Mouse (Mus musculus) heart, postnatal 4 days (tissue): ENCODE measurements around the gene Cyth1. TPM values are rescaled to one million over a fixed set of nuclear protein-coding genes. Genes with fewer than 3 reads are reported as not detected.

Experiments used
- DNase-seq: peaks from one replicate; pipeline ENCODE4 v3.0.0; 2021
- total RNA-seq, 2 experiments: library from RNA; stranded (reverse); gene quantifications; 2 replicates each; pipeline ENCODE4 v1.2.3; 2021

Gene Cyth1
- total RNA-seq, 2 experiments from 2014 or later, result 38.3 to 39.1 TPM

DNA sequence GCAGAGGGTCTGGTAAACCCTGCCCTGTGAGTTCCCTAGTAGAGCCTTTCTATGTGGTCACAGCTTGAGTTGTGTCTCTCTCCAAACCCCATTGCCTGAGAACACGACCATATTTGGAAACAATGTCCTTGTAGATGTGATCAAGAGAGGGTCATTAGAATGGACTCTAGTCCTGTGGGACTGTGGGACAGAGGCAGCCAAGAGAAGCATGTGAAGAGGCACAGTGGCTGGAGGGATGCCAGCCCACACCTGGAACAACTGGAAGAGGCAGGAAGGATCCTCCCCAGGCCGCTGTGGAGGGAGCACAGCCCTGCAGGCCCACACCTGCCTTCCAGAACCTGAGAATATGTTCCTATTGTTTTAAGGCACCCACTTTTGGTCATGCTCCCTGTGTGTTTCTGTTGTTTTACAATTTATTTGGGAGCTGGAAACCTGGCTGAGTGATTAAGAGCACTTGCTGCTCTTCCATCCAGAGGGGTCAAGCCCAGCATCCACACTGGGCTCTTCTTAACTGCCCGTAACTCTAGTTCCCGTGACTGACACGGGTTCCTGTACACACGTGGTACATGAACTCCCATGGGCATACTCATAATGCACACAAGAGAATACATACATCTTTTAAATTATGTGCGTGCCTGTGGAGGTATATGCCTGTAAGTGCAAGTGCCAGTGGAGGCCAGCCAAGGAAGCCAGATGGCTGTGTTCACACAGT is 5.2 kb upstream of the Cyth1 start:
- no peak for DNase-seq

DNA sequence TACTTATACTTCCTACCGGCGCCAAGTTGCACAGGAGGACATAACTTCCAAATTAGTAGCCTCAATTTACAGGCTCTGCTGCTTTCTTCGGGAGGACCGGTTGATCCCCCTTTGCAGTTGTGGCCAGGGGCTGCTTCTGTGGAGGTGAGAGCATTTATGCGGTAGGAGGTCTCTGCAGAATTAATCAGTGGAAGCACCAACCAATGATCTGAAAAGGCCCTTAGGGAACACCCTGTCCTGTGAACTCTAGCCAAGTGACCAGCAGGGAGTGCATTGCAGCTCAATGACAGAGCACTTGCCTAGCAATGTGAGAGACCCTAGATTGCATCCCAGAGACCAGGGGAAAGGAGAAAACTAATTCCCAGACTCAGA is 606 bp upstream of the Cyth1 start:
- DNase-seq, result no peak

DNA sequence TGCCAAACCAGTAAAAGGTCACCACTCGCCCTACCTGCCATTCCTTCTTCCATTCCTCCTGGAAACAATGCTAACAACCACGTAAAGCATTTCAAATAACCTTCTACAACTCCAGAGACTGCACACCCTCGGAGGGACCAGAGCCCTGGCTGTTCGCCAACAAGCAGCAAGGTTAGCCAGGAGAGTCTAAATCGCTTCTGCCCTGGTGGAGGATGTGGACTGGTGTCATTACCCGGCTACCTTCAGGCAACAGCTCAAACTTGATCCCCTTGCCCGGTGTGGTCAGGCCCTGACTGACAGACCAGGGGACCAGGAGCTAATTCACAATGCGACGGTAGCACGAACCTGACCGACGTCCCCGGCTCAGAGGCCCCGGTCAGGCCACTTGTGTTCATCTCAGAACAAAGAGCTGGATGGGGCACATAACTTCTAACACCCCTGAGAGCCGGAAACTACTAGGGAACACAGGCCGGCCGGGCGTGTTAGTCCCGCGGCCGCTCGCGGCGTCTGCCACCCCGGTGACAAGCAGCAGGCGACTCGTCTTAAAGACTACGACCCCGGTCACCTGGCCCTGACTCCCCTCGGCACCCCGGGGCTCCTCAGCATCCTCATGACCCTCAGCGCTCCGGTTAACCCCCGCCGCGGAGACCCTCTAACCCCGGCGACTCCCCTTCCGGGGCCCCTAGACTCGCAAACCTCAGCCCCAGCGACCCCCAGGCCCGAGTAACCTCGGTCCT is 865 bp downstream of the Cyth1 start:
- peak; percentile 82 for DNase-seq

DNA sequence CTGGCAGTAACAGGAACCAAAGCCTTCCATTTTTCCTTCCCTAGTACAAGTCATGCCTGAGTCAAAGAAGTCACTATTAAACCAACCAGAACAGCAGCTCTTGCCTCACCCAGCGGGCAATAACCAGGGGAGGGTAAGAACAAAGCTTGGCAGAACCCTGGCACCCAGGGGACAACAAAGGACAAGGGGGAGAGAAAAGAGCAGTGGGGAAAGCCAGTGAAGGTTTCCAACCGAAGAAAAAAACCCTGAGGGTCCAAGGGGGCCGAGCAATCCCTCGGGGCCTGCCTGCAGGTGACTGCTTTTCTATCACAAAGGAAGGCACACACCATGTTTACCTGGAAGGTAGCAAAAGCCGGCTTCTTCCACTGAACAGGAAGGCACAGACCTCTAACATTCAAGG is 1.7 kb downstream of the Cyth1 start:
- DNase-seq, result no peak

DNA sequence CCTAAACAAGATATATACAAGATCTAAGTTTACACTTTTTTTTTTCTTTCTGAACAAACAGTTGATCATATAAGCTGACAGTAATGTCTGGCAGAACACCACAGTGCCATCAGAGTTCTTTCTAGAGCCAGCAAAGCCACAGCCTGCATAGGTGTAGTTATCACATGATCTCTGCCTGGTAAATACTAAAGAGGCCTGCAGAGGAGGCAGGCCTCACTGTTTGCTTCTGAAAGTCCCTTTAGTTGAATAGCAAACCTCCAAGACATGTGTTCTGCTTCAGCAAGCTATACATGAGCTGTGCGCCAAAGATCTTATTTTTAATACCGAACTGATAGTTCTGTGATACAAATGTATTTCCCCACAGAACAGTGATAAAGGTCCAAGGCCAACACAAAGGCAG is 3.3 kb downstream of the Cyth1 start:
- DNase-seq, result no peak

DNA sequence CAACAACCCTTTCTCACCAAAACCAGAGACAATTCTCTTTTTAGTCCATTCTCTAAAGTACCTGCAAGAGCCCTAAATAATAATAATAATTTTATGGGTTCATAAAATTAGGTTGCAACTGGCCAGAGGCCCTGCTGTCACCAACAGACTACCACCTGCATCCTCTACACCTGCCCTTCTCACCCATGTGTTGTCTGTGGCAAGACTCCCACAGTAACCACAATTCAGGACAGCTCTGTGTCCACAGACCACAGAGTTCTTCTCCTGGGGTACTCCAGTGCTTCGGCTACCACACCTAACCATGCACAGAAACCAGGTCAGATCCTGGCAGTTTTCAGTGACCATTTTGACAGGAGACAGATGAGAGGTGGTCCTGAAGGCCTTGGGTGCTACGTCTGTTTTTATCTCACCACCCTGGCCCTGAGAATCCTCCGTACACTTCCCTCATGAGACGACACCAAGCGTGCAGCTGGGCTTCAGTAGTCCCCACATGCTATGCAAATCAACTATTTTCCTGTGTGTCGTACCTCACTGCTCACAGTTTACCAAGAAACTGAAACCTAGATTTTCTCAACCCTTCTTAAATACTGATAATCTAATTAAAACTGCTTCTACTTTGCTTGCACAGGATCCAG is 4.6 kb downstream of the Cyth1 start:
- no peak for DNase-seq

DNA sequence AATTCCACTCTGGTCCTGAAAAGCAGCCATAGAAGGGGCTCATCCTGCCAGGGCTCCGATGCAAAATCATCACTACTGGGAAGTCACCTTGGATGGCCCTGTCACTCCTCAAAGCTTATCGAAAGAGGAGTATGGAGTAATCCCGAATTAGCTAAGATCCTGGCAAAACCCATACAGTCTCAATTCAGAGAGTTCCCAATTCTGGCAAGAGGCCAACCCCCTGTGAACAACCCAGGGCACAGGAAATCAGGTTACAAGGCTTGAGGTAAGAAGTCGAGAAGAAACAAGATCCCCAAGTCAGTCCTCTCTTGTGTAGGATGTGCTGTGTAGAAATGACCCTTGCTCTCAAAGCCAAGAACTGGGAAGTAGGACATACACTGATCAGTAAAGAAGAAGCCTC is 5.9 kb downstream of the Cyth1 start:
- no peak for DNase-seq

DNA sequence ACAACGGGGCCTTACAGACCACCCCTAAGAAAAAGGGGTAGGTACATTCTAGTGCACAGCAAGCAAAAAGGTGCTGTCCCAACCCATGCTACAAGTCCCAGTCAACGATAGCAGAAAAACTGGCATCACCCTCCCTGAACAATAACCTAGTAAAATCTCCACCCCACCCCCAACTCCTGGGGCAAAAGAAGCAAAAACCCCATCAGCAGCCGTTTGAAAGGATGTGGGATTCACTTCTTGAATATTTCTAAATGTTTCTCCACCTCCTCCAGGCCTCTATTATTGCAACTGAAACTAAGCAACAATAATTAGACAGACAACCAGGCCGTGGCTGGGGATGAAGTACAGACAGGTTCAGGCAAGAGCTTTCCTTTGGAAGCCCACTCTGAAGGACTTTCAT is 8.0 kb downstream of the Cyth1 start:
- no peak for DNase-seq

DNA sequence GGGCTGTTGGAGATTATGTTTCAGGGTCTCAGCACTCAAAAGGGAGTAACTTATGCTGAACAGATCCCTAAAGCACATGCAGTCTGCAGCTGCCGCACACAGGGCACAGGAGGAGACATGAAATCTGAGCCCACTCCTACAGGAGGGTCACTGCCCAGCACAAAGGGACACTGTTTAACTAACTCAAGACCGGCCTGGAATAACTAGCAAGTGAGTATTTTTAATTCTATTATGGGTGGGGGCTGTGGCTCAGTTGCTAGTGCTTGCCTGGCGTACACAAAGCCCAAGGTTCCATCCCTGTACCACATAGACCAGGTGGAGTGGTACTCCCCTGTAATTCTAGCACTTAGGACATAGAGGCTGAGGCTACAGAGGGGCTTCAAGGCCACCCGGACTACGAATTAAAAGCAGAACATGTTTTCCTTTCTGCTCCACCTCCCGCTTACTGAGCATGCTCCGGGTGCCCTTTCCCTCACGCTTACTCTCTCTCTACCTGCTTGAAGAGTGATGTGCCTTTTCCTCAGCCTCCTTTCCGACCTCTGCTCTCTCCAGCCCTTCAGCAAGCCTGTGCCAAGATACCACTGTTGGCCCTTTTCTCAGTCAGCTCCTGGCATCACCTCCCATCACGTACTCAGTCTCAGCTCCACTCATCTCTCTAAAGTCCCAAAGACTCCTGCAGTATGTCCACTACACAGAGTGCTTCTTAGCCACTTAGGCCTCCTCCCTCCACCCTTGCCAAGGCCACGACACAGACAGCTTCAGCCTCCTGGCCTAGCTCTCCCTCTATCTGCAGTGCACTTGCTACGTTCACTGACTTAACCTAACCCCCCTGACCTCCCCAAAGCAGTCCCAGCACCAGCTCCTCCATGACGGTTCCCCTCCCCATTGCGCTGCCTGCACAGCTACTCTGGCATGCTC is 8.9 kb downstream of the Cyth1 start:
- DNase-seq, result no peak

DNA sequence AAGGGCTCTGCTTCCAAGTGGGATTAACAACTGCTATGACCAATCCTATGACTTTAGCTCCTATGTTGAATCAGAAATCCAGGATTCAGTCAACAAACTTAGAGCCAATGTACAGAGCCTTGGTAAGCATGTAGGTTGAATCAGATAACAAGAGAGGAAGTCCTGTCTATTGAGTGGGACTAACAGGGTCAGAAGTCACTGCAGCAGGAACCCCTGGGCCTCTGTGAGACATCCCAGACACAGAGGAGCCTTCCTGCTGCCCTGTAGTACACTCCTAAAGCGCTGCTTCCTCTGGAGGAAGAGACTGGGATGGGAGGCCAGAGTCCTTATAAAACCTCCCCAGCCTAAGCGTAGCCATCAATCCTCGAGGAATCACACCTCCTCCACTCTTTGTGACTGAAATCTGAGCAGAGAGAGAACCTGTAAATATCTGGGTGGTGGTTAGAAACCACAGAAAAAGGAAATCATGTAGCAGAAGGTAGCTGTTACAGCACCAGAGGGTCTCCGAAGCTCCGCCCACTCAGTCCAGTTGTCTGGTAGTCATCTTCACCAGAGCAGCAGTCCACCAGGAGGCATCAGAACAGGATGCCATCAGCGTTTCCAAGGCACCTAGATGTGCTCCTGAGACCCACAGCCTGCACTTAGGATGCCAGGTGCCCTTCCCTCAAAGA is 11.7 kb downstream of the Cyth1 start:
- no peak for DNase-seq

DNA sequence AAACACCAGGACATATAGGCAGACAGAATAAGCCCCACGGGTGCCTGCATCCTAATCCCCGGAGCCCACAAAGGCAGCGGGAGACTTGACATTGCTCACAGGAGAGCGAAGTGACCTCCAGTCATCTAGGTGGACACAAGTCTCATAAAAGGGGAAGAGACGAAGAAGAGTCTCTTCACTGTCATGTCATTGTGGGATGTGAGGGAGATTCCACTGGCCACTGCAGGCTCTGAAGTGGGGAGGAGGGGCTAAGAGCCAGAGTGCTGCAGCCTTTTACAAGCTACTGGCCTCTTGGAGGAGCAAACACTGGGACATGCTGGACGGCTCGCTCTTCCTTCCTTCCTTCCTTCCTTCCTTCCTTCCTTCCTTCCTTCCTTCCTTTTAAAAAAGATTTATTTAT is 13.5 kb downstream of the Cyth1 start:
- DNase-seq, result no peak

DNA sequence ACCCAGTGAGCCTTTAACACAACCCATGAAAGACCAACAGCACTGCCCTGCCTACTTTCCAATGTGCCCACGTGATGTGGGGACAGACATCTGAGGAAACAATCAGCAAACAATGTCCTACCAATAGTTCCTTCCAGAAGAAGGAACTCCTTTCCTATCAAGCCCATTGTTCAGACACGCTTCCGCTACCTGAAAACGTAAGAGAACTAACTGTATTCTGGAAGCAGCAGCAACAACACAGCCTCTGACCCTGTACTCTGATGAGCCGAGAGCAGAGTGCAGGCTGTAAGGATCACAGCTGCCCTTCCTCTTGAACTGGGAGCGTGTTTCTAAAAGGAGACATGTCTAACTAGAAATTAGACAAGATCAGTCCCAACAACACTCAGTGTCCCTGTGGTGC is 13.9 kb downstream of the Cyth1 start:
- no peak for DNase-seq

DNA sequence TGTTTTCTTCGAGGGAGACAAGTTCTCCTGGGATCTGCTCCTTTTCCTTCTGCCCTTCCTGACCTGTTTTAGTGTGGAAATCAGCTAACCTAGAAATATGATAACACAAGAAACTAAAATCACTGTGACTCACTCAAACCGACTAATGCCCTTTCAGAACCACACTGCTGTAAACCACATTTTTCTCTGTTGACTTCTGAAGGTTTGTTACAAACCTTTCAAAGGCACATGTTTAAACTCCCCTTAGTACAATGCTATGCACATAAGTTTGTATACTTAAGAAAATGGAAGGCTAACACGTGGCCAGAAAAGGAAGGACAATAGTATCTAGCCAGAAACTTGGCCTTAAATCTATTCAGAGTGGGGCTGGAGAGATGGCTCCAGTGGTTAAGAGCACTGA is 14.5 kb downstream of the Cyth1 start:
- no peak for DNase-seq

DNA sequence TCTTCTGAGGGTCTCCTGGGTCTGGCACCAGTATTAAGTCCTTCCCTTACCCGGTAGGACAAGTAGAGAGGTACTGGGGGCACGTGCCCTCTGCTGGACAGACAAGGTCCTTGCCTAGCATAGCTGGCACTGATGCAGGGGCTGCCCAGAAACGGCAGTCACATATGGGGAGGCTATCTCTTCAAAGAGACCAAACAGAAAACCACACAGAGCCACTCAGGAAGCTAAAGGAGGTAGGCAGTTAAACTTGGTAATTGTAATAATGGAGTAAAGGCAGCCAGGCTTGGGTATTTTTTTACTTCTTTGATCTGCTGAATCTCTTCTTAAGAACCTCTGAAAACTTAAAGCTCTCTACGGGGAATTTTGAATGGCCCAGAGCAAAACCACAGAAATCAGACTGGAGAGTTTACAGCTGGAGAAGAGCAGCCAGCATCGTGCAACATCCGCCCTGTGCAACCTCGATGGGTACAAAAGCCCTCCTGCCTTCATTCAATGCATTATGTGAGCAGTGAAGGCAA is 16.0 kb downstream of the Cyth1 start:
- peak; percentile 67 for DNase-seq

DNA sequence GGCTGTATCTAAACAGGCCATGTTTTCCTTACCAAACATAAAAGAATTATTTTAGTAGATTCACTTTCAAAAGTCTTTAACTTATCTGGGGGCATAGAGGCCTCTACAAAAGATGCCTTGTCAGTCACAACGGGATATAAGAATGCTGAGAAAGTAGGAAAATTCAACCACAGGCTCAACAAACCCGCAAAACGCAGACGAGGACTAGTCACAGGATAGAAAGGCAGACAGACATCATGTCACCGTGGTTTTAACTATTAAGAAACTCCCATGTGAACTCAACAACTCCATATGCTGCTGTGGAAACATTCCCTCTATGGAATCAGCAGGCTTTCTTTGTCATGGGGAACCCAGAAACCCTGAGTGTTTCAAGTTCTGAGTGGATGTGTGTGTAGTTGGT is 18.5 kb downstream of the Cyth1 start:
- DNase-seq, result no peak

DNA sequence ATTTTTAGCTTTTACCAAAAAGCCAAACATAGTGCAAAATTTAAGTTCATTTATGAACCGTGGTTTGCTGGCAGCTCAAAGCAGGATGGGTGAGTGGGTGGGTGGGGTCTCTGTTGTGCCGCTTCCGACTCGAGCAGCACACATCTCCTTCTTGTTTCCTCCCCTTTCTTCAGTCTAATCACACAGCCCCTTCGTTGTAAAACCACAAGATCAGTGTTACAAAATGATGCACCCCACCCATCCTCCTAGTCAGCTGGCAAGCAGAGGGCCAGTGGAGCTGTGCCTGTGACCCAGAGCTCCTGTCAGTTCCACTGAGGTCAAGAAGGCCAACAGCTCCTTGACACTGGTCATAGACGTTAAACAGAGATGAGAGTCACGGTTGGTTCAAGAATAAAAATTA is 20.7 kb downstream of the Cyth1 start:
- no peak for DNase-seq

DNA sequence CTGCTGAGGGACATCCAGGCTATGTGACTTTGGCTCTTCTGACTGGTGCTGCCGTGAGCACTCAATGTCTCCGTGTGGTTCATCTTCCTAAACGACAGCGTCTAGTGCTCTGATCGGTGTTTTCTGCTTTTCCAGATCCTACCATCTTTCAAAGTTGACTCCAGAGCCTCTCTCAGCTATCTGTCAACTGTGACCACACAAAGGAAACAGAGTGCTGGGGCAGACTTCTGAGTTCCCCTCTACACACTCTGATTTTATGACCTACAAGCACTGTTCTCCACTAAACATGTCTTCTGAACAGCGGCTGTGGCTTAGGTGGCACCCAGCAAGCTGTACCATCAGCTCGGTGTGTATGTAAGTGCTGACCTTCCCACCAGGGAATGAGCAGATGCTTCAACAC is 21.5 kb downstream of the Cyth1 start:
- DNase-seq, result no peak

DNA sequence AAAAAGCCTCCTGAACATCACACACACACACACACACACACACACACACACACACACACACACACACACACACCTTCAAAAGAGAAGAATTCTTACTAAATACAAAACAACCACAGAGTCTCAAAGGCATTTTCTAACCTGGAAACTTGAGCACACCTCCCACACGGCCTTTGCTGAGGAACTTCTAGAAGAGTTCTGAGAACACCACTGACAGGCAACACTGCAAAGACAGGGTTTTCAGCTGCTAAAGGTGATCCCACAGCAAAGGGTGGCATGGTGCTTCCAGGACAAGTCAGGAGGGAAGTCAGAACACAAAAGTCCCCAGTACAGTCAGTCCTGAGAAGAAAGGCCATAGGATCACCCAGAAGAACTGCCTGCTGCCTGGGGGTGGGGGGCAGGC is 22.5 kb downstream of the Cyth1 start:
- no peak for DNase-seq

DNA sequence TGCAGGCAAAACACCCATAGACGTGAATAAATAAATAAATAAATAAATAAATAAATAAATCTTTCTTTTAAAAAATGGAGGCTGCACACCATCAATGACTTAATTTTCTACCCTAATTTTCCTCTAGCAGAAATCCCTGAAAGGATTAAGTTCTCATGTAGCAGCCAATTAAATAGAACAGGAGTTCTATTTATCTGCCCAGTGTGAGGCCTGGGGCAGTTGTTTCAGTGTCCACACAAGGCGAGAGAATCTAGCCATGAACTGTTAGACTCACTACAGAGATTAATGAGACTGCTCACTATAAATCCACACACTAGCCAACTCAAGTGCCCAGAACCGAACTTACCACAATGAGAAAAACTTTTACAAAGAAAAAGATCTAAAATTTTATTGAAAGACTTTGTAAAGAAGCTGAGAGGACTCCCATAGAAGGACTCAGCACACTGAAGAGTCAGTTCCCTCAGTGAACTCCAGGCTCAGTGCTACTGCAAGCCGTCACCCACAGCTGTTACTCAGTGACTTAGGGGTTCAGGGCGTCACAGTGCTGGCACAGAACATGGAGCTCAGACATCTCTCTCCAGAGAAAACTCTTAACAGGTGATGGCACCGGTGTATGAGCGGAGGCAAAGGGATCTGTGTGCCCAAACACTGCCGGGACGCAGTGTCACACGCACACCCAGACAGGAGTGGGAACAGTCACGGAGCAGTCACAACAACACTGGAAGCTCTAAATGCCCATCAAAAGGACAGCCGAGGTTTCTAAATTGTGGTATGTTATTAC is 23.1 kb downstream of the Cyth1 start:
- no peak for DNase-seq

DNA sequence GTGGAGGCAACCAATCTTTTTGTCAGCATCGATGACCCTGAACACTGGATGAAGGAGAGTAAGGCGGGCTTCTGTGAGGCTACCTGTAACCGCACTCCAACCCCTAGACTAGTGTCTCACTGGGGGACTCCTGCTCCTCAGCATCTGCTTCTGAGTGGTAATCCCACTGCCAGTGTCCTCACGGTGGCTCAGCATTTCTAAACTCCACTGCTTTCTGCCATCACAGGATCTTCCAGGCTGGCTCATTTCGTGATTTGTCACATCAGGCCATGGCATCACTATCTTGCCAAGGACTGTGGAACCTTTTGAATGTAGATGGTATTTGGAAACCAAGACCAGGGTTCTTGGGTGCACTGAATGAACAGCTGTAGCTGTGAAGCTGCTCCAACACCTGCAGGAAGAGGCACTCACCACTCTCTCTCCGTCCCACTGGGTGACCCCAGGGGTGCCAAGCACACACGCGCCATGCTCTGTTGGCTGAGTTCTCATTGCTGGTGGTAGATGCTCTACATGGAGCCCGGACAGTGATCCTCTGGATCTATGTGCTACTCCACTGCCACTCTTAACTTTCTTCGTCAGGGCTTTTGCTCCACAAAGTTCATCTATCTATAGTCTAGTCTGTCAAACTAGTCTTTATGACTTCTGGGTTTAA is 24.9 kb downstream of the Cyth1 start:
- DNase-seq, result no peak

DNA sequence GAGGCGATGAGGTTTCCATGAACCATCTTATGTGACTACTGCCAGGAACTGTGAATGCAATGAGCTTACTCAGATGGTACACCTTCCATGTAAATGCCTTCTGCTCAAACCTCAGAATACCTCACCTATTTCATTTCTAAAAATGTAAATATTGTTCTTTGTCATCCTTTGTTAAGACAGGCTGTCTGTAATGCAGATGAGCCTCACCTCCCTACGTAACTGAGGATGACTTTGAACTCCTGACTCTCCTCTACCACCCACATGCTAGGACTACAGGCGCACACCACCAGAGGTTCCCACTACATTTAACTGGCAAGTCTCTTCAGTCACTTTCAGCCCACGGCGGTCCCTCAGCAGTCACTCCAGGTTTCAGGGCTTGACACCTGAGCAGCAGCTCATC is 25.5 kb downstream of the Cyth1 start:
- DNase-seq, result no peak
